Mouse (Mus musculus): ENCODE measurements at regions not wholly inside any gene's neighbourhood (a gene's known extent, or its start where the extent isn't known, plus 50 kb on each side); places are given as distances from the start of the nearest gene placed in this dataset.

DNA sequence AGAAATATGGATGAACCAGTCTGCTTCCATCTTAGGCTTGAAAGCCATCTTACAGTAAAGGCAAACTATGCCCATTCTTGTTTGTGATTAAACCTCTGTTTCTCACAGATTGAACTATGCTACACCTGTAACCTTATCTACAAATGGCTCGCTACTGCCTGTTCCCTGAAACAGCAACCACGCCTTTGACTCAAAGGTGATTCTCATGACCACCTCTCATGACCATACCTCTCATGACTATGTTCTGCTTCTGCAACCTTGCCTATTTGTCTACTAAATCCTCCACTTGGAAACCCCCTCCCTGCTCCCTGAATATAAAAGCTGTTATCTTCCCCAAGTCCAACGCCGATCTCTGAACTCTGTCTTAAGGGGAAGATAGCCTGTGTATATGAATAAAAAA lies 296.7 kb upstream of the Adgrl2 start:
- DNase-seq (ENCODE audit: low spot score in 2 of 2) = no peak

GRCm38 (mm10) chr3:149284976-149285375 lies 294.6 kb upstream of the Adgrl2 start:
- DNase-seq (ENCODE audit: low spot score in 2 of 2) = no peak

- no peak for DNase-seq (ENCODE audit: low spot score in 2 of 2)
These were observed 290.7 kb upstream of the Adgrl2 start for GRCm38 (mm10) chr3:149280807-149281789.

DNA sequence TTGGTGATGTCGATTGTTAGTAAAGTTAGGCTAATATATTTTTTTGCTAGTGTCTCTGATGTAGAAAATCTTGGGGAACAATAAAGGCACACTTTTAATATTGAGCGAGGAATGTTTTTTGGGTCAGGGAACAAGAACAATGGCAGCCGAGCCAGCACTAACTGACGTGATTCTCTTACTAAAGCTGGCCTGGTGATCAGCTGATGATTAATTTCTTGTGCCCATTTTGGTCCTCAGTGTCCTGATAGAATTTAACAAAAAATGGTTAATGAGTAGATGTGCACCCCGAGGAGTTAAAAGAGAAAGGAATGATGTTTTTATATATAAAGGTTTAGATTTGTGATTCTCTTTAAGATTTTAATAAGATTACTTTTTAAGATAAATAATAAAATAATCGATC lies 289.0 kb upstream of the Adgrl2 start:
- no peak for DNase-seq (ENCODE audit: low spot score in 2 of 2)

GRCm38 (mm10) chr3:149277812-149278211 lies 287.5 kb upstream of the Adgrl2 start:
- no peak for DNase-seq (ENCODE audit: low spot score in 2 of 2)

DNA sequence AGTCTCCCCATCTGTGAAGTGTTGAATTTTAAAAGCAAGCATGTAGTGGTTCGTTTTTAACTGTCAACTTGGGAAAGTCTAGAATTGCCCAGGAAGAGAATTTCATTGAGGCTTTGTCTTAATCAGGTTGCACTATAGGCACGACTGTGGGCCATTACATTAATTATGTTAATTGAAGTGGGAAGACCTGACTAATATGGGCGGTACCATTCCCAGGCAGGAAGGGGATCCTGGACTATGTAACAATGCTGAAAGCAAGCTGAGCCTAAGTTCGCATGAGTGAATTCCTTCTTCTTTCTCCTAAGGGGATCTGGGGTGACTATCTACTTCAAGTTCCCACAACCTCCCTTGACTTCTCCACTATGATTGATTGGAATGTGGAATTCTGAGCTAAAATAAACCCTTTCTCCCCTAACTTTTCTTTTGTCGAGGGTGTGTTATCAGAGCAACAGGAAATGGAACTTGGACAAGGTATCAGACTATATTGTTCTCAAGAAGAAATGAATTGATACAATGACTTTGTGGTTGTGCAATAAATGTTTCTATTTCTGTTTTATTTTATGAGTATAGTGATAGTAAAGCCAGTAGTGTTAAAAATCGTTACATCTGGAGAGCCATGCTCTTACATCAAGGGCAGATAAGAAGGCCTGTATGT lies 285.2 kb upstream of the Adgrl2 start:
- no peak for DNase-seq (ENCODE audit: low spot score in 2 of 2)

DNA sequence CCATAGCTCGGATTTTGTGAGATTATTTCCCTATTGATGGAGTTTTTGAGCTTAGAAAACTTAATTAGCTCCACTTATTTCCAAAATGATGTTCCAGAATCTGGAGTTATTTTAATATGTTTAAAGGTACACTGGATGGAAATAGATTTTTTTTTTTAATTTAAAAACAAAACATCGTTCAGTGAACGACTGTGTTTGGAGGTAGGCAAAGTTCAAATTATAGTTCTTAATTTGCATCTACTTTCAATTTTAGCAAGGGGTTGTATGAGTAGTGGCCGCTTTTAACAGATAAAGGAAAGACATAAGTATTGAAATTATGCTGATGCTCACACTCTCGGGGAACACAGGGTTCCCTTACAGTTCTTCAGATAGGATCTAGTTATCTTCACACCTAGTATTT lies 284.6 kb upstream of the Adgrl2 start:
- DNase-seq (ENCODE audit: low spot score in 2 of 2) = no peak

DNA sequence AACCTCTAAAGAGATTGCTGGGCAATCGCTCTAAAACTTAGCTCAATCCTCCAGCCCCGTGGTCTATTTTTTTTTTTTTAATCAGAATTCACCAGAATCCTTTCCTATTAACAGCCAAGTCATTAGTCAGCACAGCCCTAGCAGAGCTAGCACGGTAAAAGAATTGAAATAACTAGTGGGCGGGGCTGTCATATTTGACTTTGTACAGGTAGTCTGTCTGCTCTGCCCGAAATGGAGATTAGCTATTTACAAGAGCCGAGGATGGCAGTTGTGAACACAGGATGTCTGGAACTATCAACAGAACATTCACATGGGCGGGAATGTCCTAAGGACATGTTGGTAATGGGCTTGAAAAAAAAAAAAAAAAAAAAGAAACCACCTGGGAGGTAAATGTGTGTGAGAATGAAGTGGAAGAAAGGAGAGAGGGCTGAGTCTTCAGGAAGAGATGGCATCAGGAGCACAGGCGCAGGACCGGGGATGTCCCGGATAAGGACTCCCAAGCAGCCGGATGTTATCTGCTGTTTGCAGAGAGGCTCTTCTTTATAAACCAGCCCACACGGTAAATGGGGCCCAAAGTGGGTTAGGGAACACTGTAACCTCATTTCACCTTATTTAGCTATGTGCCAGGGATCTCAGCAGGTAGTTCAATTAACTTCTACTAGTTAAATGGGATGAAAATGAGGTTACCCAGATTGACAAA lies 283.8 kb upstream of the Adgrl2 start:
- no peak for DNase-seq (ENCODE audit: low spot score in 2 of 2)

GRCm38 (mm10) chr3:149270459-149270858 lies 280.1 kb upstream of the Adgrl2 start:
- no peak for DNase-seq (ENCODE audit: low spot score in 2 of 2)

- DNase-seq (ENCODE audit: low spot score in 2 of 2) = no peak
These were observed 272.1 kb upstream of the Adgrl2 start for GRCm38 (mm10) chr3:149262332-149262970.

DNA sequence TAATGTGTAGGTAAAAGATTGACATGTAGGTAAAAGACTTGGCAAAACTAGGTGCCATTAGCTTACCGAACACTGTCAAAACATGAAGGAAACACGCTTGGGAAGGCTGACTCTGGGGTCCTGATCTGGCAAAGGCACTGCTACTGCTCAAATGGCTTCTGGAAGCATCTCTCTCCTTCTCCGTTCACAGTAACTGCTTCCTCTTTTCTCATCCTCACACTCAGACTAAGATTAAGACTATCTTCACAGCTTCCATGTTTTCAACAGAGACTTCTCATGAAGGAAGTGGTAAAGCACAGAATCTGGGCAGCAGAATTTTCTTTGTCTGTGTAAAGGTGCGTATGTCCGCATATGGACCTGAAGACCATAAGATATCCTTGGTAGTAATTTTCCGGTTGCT lies 271.4 kb upstream of the Adgrl2 start:
- DNase-seq (ENCODE audit: low spot score in 2 of 2) = no peak

- DNase-seq (ENCODE audit: low spot score in 2 of 2) = no peak
These were observed 268.5 kb upstream of the Adgrl2 start for GRCm38 (mm10) chr3:149258826-149259225.

DNA sequence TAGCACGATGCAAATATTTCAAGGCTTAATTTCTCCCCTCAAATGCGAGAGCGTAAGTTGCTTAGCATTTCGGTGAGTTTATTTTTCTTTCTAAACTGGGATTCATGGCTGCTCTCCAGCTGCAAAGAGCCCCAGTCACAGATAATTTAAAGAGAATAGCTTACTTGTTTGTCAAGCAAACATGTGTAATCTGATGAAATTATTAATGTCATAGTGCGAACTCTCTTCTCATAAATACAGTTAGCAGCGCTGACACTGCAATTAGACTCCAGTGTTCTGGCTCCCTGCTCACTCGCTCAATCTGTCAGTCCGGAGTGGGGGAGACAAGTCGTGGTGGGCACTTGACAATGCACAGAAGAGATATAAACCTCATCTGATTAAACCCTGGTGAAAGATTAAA lies 266.5 kb upstream of the Adgrl2 start:
- DNase-seq (ENCODE audit: low spot score in 2 of 2) = no peak

GRCm38 (mm10) chr3:149253080-149253479 lies 262.7 kb upstream of the Adgrl2 start:
- no peak for DNase-seq (ENCODE audit: low spot score in 2 of 2)

- DNase-seq (ENCODE audit: low spot score in 2 of 2) = no peak
These were observed 261.8 kb upstream of the Adgrl2 start for GRCm38 (mm10) chr3:149252144-149252543.

GRCm38 (mm10) chr3:149247626-149247987 lies 257.3 kb upstream of the Adgrl2 start:
- DNase-seq (ENCODE audit: low spot score in 2 of 2) = no peak

- no peak for DNase-seq (ENCODE audit: low spot score in 2 of 2)
These were observed 256.7 kb upstream of the Adgrl2 start for GRCm38 (mm10) chr3:149246935-149247625.

DNA sequence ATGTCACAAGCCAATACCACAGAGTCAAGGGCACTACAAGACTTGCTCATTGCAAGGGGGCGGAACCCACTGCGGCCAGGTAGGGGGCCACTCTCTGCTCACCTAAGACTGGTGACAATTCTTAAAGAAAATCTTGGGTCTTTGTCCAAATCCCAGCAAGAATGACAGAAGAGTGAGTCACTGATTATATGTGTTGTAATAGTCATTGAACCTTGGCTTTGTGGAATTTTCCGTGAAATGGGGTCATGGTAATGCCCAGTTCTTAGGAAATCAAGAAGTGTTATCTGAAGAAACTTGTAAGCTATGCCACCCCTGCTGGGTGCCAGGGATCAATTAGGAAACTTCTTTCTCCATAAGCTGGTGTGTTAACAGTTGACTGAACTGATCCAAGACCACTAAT lies 249.3 kb upstream of the Adgrl2 start:
- DNase-seq (ENCODE audit: low spot score in 2 of 2) = no peak

GRCm38 (mm10) chr3:149238076-149238475 lies 247.7 kb upstream of the Adgrl2 start:
- no peak for DNase-seq (ENCODE audit: low spot score in 2 of 2)

GRCm38 (mm10) chr3:149235183-149235582 lies 244.8 kb upstream of the Adgrl2 start:
- no peak for DNase-seq (ENCODE audit: low spot score in 2 of 2)

GRCm38 (mm10) chr3:149233691-149234131 lies 243.4 kb upstream of the Adgrl2 start:
- no peak for DNase-seq (ENCODE audit: low spot score in 2 of 2)
